Mouse (Mus musculus): ENCODE data around the gene Bax.
A peak's percentile ranks its signal among the peaks of the same experiment; 100 is the strongest.
"Not testable (repeated sequence)": the region's sequence is repeated elsewhere in the genome, so short reads cannot be mapped to it uniquely, and the experiment has no call there.

The Bax gene

DNA sequence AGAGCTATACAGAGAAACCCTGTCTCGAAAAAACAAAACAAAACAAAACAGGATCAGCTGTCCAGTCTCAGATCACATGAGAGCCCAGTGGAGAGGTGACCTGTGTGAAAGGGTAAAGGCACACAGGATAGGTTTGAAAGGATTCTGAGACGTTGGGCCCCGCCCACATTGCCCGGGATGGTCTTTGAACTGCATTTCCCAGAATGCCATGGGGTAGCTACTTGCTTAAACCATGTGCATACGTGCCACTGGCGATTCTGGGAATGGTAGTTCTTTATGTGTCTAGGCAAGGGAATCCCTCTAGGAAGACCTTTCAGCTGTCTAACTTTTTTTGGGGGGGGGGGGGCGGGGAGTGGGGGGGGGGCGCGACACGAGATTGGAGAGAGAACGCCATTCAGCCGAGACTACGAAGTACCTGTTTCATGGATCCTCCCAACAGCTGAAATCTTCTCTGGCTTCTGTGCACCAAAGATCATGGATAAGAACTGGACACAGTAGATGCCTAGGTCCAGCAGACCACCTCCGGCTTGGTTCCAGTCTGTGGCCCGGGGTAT is 14.8 kb upstream of the Bax start, which contains the start of gene Tulp2:
Gene Tulp2 (plus strand): TSS at position 504 of the 554 bp plus-strand sequence.
- DNase-seq (ENCODE audit: low spot score) = peak; percentile 76

DNA sequence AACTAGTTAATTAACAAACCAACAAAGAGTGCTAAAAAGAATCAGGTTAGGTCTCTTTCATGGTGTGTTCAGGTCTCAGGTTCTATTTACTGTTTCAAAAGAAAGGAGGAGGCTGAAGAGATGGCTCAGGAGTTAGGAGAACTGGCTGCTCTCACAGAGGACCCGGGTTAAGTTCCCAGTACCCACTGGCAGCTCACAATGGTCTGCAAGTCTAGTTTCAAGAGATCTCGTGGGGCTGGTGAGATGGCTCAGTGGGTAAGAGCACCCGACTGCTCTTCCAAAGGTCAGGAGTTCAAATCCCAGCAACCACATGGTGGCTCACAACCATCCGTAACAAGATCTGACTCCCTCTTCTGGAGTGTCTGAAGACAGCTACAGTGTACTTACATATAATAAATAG is 13.6 kb upstream of the Bax start:
- DNase-seq (ENCODE audit: low spot score) = peak; percentile 49

DNA sequence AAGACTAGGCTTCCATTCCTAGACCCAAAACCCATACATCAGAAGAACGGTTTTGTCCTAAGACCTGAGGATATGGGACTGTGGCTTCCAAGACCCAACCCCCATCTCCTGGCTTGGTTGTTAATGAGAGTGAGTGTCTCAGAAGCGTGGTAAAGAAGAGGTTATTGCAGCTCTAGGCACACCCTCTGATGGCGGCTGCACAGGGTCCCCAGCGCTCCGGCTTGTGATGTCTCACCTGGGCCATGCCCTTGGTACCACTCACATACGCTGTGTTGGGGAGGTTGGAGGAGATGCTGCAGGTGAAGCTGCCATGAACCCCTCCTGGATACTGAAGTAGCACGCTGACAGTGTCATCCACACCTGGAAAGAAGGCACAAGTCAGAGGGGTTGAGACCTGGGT is 12.1 kb upstream of the Bax start:
- DNase-seq (ENCODE audit: low spot score) = no peak

DNA sequence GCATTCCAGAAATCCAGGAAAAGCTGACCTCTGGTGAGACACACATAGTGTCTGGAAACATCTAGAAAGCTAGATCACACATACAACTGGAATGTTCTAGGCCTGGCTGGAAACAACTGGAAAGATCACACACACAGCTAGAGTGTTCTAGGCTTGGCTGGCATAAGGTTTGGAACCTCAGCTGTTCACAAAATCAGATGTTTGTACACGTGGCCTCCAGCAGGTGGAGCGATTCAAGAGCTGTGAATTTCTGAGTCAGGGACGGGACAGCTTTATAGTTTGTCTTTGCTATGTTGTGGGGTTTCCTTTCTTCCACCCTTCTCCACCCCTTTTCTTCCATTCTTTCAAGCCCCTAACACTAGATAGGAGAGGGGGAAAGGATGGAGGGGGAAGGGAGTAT is 10.3 kb upstream of the Bax start:
- no peak for DNase-seq (ENCODE audit: low spot score)

DNA sequence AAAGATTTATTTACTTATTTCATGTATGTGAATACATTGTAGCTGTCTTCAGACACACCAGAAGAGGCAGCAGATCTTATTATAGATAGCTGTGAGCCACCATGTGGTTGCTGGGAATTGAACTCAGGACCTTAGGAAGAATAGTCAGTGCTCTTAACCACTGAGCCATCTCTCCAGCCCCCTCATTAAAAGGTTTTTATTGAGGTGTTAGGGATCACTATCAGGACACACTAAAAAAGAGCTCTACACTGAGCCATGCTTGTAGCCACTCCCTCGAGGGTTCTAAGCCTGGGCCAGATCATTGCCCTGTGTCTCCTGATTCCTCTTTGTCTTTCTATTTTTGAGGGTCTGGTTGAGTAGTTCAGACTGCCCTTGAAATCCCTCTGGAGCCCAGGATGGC is 9.8 kb upstream of the Bax start:
- no peak for DNase-seq (ENCODE audit: low spot score)

DNA sequence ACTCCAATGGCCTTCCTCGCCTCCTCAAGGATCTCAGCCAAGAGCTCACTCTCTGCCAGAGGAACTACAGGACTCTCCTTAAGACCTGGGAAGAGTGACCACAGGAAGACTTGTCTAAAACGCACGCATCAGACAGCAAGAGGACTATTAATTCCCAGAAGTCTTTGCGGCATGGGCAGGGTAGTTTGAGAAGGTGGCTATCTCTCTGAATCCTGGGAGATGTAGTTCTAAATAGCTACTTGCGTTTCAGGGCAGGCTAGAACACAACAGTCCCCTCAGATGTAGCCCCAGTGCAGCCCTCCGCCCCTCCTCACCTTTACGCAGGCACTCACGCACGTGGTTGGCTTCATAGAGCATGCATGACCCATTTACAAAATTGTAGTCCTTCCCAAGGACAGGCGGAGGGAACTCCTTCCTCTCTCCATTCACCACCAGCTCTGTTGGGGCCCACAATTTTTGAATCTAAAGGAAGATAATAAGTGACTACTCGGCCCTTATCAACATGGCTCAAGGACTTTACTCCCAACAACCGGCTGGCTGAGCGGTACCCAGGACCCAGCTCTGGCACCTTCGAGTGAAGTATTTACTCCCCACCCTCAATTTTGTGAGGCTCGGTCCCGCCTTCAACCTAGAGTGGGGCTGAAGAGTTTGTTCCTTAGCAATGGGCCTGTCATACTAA is 8.7 kb upstream of the Bax start:
- DNase-seq (ENCODE audit: low spot score) = peak; percentile 41

DNA sequence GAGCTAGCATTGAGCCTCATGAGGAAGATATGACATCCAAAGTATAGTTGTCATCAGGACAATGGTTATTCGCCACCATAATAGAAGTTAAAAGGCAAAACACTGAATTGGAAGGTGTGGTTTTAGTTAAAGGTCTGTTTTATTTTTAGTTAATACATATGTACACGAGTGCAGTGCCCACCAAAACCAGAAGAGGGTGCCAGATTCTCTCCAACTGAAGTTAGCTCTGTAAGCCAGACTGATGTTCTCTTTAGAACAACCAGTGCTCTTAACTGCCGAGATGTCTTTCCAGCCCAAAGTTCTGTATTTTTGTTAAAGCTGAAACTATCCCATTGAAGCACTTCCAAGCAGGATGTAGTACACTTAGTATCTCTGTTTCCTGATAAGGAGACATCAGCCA is 4.2 kb upstream of the Bax start:
- no peak for DNase-seq (ENCODE audit: low spot score)

DNA sequence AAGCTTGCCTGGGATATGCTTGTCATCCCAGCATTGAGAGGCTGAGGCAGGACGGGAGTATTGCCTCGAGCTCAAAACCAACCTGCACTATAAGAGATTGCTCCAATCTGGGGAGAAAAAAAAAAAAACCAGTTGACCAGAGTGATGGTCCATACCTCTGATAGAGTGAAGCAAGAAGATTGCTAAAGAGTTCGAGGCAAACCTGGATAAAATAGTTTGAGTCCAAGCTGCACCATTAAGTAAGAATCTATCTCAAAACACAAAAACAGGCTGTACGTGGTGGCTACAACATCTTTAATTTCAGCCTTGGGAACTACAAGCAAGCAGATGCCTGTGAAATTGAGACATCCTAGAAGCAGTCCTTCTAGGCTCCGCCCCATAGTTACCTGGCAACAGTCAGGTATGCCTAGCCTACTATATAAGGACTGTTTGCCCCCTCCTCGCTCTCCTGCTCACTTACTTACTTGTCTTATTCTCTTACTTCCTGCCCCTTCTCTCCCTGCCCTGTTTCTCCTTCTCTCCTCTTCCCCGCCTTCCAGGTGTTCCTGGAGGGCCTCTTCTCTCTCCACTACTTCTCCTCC is 482 bp upstream of the Bax start:
- DNase-seq (ENCODE audit: low spot score) = no peak

DNA sequence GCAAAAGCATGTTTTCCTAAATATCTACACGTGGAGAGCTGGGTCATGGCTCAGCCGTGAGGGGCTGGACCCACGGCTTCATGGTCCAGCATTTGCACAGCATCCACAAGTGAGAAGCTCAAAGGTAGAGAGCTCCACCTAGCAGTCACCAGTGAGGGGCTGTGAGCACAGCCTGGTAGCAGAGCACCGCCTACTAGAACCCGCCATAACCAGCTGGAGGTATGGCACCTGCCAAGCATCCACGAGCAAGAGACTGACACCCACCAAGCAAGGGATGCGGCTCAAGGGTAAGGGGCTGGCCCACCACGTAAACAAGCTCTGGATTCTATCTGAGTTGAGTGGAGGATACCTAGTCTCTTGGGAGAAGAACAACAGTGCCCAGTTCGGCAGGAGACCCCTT is 1.1 kb downstream of the Bax start:
- DNase-seq (ENCODE audit: low spot score) = no peak

DNA sequence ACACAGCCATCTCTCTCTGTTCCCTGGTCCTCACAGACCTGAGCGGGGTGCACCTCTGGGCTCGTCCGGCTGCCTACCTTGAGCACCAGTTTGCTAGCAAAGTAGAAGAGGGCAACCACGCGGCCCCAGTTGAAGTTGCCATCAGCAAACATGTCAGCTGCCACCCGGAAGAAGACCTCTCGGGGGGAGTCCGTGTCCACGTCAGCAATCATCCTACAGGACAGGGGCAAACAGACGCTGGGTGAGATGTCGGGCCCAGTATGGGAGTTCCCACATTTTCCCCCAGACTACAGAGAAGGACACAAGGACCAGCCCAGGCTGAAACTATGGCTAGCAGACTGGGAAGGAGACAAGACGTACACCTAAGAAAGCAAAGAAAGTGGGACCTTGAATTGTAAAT is 1.6 kb downstream of the Bax start:
- no peak for DNase-seq (ENCODE audit: low spot score)

DNA sequence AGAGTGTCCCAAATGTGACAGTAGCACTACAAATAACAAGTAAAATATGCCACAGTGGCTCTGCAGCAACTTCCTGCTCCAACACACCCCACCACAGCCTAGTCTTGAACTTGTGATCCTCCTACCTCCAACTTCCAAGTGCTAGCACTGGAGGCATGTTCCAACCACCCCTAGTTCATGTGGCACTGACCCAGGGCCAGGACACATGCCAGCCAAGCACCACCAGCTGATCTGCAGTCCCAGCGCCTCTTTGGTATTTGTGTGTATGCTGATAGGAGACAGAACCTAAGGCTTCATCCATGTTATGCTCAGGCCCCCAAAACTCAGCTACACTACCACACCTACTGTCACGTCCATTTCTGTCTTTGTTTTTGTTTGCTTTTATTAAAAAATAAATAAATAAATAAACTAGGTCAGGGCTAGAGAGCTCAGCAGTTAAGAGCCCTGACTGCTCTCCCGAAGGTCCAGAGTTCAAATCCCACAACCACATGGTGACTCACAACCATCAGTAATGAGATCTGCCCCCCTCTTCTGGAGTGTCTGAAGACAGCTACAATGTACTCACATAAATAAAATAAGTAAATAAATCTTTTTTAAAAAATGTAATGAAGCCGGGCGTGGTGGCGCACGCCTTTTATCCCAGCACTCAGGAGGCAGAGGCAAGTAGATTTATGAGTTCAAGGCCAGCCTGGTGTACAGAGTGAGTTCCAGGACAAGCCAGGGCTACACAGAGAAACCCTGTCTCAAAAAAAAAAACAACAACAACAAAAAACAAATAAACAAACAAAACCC is 2.5 kb downstream of the Bax start:
- DNase-seq (ENCODE audit: low spot score) = no peak

DNA sequence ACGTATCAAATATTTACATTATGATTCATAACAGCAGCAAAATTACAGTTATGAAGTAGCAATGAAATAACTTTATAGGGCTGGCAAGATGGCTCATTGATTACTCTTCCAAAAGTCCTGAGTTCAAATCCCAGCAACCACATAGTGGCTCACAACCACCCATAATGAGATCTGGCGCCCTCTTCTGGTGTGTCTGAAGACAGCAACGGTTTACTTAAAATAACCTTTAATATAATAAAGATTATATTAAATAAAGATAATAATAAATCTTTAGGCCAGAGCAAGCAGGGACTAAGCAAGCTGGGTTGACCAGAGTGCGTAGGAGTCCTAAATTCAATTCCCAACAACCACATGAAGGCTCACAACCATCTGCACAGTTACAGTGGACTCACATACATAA is 3.8 kb downstream of the Bax start:
- DNase-seq (ENCODE audit: low spot score) = not testable (repeated sequence)

DNA sequence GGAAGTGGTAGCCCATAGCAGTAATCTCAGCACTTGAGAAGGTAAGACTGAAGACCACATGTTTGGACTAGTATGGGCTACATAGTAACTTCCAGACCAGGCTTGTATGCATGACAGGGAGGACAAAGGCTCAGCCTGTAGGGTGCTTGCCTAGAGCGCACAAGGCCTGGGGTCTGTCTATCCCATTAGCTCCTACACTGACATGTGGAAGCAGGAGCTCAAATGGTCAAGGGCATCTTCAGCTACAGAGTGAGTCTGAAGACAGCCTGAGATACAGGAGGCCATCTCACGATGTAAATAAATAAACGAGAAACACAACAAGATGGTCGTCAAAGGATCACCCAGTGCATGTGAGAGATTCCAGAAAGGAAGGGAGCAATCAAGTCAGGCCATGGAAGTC is 4.4 kb downstream of the Bax start:
- DNase-seq (ENCODE audit: low spot score) = no peak

DNA sequence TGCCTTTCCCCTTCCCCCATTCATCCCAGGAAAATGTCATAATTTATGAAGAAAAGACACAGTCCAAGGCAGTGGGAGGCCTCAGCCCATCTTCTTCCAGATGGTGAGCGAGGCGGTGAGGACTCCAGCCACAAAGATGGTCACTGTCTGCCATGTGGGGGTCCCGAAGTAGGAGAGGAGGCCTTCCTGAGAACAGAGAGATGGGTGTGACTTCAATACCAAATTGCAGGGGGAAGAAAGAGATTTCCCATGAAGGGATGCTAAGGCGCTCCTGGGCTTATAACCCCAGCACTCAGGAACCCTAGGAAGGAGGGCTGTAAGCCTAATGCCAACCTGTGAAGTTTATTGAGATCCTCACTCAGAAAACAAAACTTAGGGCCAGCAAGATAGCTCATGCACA is 4.9 kb downstream of the Bax start:
- no peak for DNase-seq (ENCODE audit: low spot score)

DNA sequence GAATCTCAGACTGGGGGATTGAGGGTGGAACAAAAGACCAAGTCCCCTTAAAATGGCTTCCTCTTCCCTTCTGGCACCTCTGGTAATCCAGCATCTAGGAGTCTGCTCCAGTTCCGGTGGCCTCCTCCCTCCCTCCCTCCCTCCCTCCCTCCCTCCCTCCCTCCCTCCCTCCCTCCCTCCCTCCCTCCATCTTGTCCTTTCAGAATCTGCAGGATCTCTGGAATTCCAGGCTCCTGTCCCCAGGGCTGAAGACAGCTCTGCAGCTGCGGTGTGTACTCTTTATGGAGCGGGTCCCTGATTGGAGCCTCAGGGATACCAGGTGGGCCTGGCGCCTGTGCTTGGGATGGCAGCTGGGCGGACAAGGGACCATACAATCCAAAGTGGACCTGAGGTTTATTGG is 5.4 kb downstream of the Bax start:
- DNase-seq (ENCODE audit: low spot score) = no peak

DNA sequence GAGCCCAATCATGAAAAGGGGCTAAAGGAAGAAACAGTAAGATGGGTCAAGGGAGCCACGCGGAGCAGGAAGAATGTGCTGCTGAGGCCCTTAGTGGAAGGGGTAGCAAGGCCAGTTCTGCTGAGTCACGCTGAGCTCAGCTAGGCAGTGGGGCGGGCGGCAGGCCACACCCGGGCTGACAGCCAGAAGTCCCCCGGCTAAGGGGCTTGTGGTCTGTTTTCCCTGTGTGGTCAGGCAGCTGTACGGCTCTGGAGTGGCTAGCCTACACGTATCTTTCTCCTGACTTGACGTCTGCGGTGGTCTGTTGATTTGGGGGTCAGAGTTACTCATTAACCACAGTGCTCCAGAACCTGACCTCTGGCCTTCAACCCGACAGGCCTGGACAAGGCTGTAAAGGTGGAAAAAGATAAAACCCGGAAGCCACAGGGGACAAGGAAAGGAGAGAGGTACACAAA is 5.8 kb downstream of the Bax start:
- peak; percentile 93 for DNase-seq (ENCODE audit: low spot score)

DNA sequence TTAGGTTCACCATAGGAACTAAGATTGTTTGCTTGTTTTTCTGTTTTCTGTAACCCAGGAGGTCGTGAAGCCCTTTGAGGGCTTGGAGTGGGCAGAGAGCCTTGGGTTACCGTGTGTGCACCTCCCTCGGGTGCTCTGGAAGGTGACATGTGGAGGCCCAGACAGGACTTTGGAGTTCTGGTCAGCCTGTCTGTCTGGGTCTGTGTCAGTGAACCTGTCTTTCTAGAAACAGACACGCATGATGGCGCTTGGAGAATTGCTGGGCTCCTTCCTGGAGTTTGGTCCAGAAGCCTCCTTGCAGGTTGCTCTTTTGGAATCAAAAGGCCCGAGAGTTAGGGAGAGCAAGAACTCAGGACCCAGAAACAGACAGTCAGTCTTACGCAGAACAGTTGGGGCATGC is 6.3 kb downstream of the Bax start:
- no peak for DNase-seq (ENCODE audit: low spot score)

DNA sequence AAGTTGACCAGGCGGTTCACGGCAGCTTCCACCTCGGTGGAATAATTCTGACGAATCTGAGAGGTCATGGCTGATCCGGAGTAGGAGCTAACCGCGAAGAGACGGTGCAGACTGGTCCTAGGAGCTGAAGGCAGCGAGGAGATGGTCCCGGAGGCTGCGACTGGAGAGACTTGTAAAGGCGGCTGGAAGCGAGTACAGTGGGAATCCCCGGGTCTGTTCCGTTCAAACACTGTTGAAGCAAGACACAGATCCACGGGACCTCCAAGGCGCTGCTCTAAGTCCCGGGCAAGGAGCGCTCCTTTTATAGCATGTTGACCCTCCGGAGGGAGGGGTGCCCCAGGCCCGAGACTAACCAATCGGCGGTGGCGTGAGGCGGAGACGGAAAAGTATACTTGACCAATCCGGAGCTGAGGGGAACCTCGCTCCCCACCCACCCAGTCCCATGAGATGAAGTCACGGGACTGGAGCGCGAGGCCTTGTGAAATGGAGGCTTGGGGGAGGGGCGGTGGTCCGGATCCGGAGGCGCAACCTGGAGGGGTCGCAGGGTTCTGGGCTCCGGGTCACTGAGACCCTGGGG is 7.0 kb downstream of the Bax start, which contains the start of gene Ftl1:
Gene Ftl1 (minus strand): TSS at position 321 of the 577 bp plus-strand sequence.
- peak; percentile 99 for DNase-seq (ENCODE audit: low spot score)

DNA sequence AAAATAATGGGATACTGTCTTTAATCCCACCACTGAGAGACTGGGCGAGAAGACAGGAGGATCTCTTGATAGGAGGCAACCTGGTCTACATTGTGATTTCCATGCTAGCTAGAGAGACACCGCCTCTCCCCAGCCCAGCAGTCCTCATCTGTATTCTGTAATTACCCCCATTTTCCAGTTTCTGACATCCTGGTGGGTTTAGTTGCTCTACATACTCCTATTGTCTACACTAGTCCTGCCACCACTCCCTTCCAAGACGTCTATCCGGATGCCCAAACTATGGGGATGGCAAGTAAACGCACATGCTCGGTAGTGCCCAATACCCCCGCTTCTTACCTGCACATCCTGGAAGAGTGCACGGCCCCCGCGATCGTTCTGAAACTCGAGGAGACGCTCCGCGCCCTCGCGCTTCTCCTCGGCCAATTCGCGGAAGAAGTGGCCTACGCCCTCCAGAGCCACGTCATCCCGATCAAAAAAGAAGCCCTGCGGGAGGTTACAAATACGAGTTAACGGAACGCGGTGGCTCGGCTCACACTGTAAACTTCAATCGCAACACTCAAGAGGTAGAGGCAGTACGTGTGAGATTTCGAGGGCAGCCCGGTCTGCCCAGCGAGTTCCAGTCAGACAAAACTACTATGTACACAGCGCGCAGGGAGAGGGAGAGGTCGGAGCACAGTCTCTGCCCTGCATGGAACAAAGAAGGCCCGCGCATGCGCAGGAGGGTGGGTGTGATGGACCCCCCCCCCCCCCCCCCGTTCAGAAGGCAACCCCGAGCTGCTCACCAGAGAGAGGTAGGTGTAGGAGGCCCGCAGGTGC is 7.7 kb downstream of the Bax start:
- peak; percentile 87 for DNase-seq (ENCODE audit: low spot score)

DNA sequence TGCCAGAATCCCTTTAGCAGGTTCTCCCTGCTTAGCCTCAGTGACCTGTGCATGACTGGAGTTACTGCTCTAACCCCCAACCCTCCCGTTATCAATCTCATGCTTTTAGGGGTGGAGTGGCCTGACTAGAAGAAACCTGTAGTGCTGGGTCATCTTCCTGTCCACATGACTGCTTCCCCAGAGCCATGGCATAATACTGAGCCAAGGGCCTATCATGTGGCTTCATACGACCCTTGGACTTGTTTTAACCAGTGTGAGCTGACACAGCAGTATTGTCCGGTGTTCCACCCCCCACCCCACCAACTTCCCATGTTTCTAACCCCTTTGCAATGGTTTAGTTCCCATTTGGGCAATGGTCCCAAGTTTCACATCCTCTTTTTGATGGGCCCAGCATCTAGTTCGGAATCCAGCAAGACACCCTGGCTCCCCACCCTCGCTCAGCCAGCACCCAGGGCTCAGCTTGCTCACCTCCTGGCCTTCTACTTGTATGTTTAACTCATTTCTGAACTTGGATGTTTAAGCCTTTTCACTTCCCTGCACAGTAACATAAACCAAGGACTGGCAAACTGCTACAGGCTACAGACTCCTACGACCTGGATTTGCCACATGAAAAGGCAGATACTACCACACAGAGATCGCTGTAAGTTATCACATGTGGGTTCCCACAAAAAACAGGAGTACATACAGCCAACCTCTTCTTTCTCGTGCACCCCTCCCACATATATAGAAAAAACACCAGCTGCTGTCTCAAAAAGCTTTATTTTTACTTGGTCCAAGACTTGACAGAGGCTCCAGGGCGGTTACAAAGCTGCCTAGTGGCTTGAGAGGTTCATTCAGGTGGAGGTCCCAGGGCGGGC is 9.3 kb downstream of the Bax start:
- peak; percentile 91 for DNase-seq (ENCODE audit: low spot score)
